Mouse (Mus musculus) B cell, adult 62 days (primary cell): ENCODE results near the gene Fbf1. TPM values are rescaled to one million over a fixed set of nuclear protein-coding genes. Genes with fewer than 3 reads are reported as not detected.

Source experiments
- total RNA-seq: library from RNA; stranded (reverse); gene quantifications from 4 replicates; pipeline ENCODE4 v1.2.4, GENCODE M21; 2023

The Fbf1 gene
- total RNA-seq = 34.0 to 40.7 TPM (median 37.1 TPM) in 4 replicates

DNA sequence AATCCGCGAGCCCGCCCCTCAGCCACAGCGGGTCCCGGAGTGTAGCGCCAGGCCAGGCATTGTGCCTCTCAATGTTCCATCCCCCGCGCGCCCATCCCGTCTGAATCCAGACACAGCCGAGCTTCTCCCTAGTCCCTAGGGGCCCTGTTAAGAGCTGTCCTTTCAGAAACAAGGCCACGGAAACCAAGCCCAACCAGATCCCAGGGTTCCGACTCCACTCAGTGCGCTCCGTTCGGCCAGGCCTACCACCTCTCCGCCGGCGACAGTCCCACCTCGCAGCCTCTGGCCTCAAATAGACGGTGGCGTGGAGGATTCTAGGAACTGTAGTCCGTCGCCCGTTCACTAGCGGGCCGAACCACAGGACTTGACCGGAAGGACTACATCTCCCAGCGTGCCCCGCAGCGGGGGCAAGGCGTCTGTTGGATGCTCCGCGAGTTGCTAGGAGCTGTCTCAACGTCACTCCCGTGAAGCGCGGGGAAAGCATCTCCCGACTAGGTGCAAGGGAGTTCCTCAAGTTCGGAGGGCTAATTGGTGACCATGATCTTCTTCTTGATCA, at the start of gene Fbf1:
TSS of gene Fbf1 (minus strand) at position 283 of the 556 bp plus-strand sequence.

DNA sequence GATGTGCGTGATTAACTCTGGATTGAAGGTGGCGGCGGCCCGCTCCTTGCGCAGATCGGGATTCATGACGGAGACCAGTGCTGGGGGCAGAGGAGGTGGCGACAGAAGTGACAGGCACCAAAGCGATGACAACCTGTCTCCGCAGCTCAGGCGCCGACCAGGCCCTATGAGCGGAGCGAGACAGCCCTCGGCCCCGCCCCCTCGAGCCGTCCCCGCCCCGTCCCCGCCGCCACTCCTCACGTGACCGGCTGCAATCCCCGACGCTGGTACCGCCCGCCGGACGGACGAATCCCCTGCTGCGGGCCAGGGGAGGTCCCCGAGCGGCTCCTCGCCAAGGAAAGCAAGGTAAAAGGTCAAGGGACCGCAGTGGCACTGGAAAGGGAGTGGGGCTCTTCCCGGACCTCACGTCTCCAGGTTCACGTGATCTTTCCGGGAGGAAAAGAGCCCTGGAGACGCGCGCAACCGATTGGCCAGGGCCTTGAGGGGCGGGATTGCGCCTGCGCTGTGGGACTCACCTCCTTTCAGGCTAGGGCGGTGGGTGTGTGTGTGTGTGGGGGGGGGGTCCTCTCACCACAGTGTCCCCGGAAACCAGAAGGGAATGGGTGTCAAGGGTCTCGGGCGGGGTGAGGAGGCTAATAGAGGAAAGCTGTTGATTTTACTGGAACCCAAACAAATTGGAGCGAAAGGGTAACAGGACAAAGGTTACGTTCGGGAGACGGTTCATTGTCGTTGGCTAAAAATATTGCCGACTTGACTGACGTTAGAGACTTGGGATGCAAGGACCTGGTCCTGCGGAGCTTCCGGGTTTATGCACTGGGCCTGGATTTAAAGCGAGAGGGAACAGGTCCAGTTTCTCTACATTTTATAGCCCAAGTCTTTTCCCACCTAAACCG, 30.9 kb upstream of the Fbf1 start, which contains the start of the genes Ten1 and Acox1:
TSS of gene Ten1 (plus strand) at position 217 of the 893 bp plus-strand sequence.
TSS of gene Acox1 (minus strand) at position 407 of the 893 bp plus-strand sequence.

DNA sequence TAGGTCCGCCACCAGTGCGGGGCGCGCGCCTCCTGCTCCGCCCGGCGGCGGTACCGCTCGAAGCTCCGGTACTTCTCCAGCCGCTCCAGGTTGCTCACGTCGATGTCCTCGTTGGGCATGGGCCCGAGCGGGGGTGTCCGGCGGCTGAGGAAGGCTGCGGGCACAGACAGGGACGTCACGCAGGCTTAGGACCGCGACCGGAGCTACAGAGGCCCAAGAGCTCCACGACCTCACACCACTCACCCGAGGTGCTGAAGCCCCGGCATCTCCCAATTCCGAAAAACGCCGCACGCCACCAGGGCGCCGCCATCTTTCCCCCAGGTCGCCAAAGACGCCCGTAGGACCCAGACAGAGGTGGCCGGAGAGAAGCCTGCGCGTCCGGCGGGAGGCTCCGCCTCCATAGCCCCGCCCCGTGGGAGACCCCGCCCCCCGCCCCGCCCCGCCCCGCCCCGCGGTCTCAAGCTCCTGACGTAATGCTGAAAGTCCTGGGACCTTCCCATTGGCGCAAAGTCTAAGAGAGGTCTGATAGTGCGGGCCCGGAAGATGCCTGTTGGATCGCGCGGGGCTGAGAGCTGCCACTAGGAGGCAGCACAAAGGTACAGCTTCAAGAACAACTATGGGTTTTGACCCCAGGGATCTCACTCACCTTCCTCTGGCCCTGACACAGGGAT, 29.4 kb downstream of the Fbf1 start, which contains the start of gene Mrpl38:
TSS of gene Mrpl38 (minus strand) at position 401 of the 671 bp plus-strand sequence.

DNA sequence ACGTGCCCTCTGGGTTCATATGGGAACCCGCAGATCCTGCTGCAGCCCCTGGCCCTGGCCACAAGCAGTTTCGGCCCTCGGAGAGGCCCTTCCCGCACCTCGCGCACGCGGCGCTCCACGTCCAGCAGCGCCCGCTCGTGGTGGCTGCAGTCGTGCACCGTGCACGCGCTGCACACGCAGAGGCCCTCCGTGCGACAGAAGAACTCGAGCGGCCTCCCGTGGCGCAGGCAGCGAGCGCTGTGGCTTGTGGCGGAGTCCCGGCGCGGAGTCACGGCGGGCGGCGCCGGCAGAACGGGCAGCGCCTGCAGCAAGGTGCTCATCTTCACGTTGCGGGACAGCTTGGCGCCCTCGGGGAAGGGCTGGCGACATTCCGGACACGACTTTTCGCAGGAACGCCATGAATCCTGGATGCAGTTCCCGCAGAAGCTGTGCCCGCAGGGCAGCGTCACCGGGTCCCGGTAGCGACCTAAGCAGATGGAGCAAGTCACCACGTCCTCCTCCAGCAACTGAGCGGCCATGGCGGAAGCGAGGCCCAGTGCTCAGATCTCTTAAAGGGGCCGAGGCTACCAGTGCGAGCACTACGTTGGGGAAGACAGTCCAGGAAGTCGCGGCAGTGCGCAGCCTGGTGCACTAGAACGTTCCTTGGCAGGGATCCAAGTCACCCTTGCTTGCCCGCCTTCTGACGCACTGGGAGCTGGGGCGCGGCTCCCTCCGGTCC, 37.3 kb downstream of the Fbf1 start, which contains the start of gene Trim65:
TSS of gene Trim65 (minus strand) at position 641 of the 718 bp plus-strand sequence.

DNA sequence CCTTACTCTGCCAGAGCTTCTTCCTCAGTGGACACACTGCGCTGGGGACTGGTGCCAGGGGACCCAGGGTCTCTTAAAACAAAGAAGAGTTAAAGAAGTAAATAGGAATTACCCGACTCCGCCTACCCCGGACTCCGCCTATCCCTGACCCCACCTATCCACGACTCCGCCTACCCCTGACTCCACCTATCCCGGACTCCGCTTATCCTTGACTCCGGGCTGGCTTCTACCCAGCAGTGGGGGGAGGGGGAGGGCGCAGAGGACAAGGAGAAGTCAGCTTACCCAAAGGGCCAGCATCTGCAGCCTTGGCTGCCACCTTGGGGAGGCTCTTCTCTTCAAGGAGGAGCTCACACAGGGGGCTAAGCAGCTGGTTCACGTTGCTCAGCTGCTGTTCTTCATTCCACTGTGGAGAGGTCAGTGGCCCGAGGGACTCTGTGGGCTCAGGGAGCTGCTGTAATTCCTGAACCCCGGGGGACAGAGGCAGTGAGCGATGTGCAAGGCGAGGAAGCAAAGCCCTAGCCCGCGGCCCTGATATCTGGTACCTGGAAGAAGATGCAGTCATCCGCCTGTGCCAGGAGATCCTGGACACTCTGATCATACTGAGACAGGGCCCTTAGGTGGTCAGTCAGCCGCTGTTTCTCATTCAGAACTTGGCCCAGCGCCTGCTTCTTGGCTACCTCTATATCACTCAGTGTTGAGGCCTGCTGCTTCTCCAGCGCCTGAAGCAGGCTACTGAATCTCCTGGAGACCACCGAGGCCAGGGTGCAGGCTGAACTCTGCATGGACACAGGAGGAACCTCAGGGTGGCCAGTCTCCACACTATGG, 40.6 kb downstream of the Fbf1 start, which contains the start of gene Trim47:
TSS of gene Trim47 (minus strand) at position 55 of the 825 bp plus-strand sequence.

Other genes with a start within 250 kb of the Fbf1 start
- 38.0 to 55.8 TPM (median 40.2 TPM) in 4 replicates for gene Sap30bp, start 234.9 kb downstream of the Fbf1 start, total RNA-seq
- gene Recql5, start 234.7 kb downstream of the Fbf1 start, total RNA-seq = 55.1 to 64.6 TPM (median 58.9 TPM) in 4 replicates
- 0.18 to 1.8 TPM (median 0.19 TPM) in 3 of 4 replicates, not detected in the other for gene Itgb4, start 193.5 kb downstream of the Fbf1 start, total RNA-seq
- 17.5 to 20.1 TPM (median 19.0 TPM) in 4 replicates for gene Galk1, start 155.4 kb downstream of the Fbf1 start, total RNA-seq
- gene H3f3b, start 140.2 kb downstream of the Fbf1 start, total RNA-seq = 3,317 to 3,559 TPM (median 3,439 TPM) in 4 replicates
- 81.4 to 104 TPM (median 94.5 TPM) in 4 replicates for gene Unk, start 137.8 kb downstream of the Fbf1 start, total RNA-seq
- gene Unc13d, start 90.2 kb downstream of the Fbf1 start, total RNA-seq = 51.9 to 63.8 TPM (median 57.8 TPM) in 4 replicates
- 281 to 313 TPM (median 301 TPM) in 4 replicates for gene Wbp2, start 81.2 kb downstream of the Fbf1 start, total RNA-seq
- gene Trim47, start 41.0 kb downstream of the Fbf1 start, total RNA-seq = 0.36 to 2.8 TPM (median 0.91 TPM) in 4 replicates
- 34.0 to 37.5 TPM (median 35.3 TPM) in 4 replicates for gene Trim65, start 37.0 kb downstream of the Fbf1 start, total RNA-seq
- 55.2 to 60.4 TPM (median 56.1 TPM) in 4 replicates for gene Mrpl38, start 29.3 kb downstream of the Fbf1 start, total RNA-seq
- gene Ten1, start 30.7 kb upstream of the Fbf1 start, total RNA-seq = 44.4 to 61.0 TPM (median 49.8 TPM) in 4 replicates
- gene Acox1, start 30.9 kb upstream of the Fbf1 start, total RNA-seq = 28.1 to 37.5 TPM (median 32.6 TPM) in 4 replicates
- 0.09 to 0.27 TPM (median 0.23 TPM) in 4 replicates for gene Evpl, start 69.9 kb upstream of the Fbf1 start, total RNA-seq
- 52.0 to 58.7 TPM (median 55.8 TPM) in 4 replicates for gene Srp68, start 106.1 kb upstream of the Fbf1 start, total RNA-seq
- gene Galr2, start 112.8 kb upstream of the Fbf1 start, total RNA-seq = not detected in 4 replicates
- 55.3 to 60.5 TPM (median 56.7 TPM) in 4 replicates for gene Exoc7, start 139.1 kb upstream of the Fbf1 start, total RNA-seq
- gene Foxj1, start 167.2 kb upstream of the Fbf1 start, total RNA-seq = 1.3 to 2.1 TPM (median 1.5 TPM) in 4 replicates
- 45.1 to 57.7 TPM (median 48.2 TPM) in 4 replicates for gene Rnf157, start 244.9 kb upstream of the Fbf1 start, total RNA-seq